Mouse (Mus musculus): ENCODE results near the gene Olfr8.
"Not testable (repeated sequence)": the region's sequence is repeated elsewhere in the genome, so short reads cannot be mapped to it uniquely, and the experiment has no call there.

Gene Olfr8

GRCm38 (mm10) chr10:78950336-78950735, at the start of gene Olfr8:
Gene Olfr8, plus strand, starts transcription at chr10:78950636.
- not testable (repeated sequence) for DNase-seq

- DNase-seq = not testable (repeated sequence)
Measured at GRCm38 (mm10) chr10:78912871-78913270, 37.6 kb upstream of the Olfr8 start, which contains the start of gene Olfr1354. Gene Olfr1354, plus strand, starts transcription at chr10:78913171.

GRCm38 (mm10) chr10:78963009-78963408, 12.6 kb downstream of the Olfr8 start, which contains the start of gene Olfr1353:
Gene Olfr1353, plus strand, starts transcription at chr10:78963309.
- DNase-seq = not testable (repeated sequence)

GRCm38 (mm10) chr10:78980750-78981149, 30.3 kb downstream of the Olfr8 start, which contains the start of gene Olfr1352:
Gene Olfr1352, plus strand, starts transcription at chr10:78981050.
- DNase-seq = no peak

All from kidney, adult 9 months (tissue).